Mouse (Mus musculus) Muller cell, postnatal 12 days (primary cell): ENCODE data around the gene Pxdn.

Experiments
- DNase-seq: peaks from one replicate; pipeline ENCODE4 v3.0.0-alpha.2; 2015; ENCODE audit errors: inconsistent ontology term

The Pxdn gene

GRCm38 (mm10) chr12:30024264-30024825, 86.9 kb downstream of the Pxdn start:
- peak; percentile 77 for DNase-seq

DNA sequence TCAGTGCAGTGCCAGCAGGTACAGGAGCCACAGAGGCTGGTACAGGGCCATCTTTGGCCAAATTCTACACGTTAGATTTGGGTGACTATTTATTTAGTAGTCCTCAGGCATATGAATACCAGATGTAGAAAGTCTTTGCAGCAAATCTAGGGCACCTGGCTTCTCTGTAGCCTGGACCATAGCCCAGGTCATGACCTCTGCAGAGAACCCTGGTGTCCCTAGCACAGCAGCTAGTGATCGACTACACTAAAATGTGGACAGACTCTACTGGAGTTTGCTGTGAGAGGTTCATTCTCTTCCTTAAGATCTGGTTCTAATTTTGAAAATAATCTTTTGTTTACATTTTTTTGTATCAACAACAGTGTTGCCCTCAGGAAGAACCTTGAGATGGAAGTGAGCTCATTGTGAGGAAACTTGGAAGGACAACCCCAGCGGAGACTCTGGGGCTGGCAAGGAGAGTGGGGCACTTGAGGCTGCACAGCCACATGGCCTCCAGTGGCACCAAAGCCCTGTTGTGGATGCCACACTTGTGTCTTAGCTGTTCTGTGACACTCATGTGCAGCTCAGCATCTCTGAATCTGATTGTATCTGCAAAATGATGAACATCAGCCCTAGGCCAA, 90.4 kb downstream of the Pxdn start:
- DNase-seq = no peak

GRCm38 (mm10) chr12:30029111-30029510, 91.7 kb downstream of the Pxdn start:
- no peak for DNase-seq

DNA sequence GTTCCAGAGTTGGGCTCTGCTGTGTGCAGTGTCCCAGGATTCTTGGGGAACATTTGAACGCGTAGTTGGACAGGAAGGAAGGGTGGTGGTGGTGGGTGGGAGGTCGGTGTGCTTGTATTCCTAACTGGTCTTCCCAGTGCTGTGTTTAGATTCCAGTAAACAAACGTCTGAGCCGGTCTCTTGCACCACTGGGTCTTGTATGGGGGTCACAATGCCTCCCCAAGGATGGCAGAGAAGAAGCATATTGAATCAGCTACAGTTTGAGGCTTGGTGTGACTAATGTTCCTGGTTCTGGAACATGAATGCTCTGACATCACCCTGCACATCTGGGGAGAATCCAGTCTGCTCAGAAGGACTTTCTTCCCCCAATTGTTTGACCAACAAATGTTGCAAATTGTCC, 93.2 kb downstream of the Pxdn start:
- DNase-seq = no peak

GRCm38 (mm10) chr12:30034681-30035080, 97.3 kb downstream of the Pxdn start:
- peak; percentile 76 for DNase-seq

GRCm38 (mm10) chr12:30035406-30035805, 98.0 kb downstream of the Pxdn start:
- no peak for DNase-seq

DNA sequence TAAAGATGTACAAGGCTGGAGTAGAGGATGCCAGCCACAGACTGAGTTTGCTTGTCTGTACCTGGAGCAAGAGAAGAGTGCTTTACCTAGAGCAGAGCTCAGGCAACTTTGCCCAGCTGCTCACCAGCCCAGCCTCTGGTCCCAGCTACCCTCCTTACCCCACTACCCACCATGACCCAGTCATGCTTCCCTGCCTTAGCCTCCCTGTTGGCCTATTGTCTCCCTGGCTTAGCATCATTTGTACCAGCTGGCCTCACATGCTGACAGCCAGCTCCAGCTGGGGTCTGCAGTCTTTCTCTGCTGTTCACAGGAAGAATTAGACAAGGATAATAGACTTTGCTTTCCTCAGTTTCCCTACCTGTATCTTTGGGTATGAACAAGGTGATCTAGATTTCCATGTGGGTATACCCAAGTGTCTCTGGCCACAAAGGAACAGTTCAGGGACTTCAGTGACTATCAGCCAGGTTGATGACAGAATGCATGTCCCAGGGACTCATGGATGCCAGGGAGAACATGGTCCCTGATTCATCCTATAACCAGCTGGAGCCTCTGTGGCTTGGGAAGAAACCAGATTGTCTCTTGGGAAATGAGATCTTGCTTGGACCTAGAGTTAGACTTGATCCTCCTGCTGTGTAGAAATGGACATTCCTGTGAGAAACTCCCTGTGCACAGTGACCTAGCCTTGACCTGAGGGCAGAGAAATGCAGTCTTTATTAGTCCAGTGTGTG, 98.6 kb downstream of the Pxdn start:
- peak; percentile 90 for DNase-seq

- peak; percentile 96 for DNase-seq
Measured at GRCm38 (mm10) chr12:30036569-30037055, 99.2 kb downstream of the Pxdn start.

GRCm38 (mm10) chr12:30039565-30039964, 102.2 kb downstream of the Pxdn start:
- DNase-seq = peak; percentile 25

GRCm38 (mm10) chr12:30040150-30040549, 102.7 kb downstream of the Pxdn start:
- DNase-seq = peak; percentile 61

GRCm38 (mm10) chr12:30048848-30049247, 111.4 kb downstream of the Pxdn start:
- no peak for DNase-seq

GRCm38 (mm10) chr12:30049818-30050217, 112.4 kb downstream of the Pxdn start:
- no peak for DNase-seq

DNA sequence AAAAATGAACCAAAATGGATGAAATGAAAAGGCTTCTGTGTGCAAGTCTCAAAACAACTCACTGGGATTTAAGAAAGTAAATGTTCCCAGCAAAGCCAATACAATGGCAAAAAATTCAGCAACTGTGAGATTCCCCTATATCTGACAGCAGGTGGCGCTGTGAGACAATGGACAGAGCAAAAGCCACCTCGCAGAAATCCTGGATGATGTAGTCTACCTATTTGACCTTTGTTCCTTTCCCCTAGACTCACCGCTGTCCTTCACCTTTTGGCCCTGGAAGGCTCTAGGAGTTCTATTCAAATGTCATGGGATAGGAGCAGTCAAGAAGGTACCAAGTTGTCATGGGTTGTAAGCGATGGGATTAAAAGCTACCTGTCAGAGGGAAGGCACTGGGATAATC, 112.8 kb downstream of the Pxdn start:
- DNase-seq = peak; percentile 33

DNA sequence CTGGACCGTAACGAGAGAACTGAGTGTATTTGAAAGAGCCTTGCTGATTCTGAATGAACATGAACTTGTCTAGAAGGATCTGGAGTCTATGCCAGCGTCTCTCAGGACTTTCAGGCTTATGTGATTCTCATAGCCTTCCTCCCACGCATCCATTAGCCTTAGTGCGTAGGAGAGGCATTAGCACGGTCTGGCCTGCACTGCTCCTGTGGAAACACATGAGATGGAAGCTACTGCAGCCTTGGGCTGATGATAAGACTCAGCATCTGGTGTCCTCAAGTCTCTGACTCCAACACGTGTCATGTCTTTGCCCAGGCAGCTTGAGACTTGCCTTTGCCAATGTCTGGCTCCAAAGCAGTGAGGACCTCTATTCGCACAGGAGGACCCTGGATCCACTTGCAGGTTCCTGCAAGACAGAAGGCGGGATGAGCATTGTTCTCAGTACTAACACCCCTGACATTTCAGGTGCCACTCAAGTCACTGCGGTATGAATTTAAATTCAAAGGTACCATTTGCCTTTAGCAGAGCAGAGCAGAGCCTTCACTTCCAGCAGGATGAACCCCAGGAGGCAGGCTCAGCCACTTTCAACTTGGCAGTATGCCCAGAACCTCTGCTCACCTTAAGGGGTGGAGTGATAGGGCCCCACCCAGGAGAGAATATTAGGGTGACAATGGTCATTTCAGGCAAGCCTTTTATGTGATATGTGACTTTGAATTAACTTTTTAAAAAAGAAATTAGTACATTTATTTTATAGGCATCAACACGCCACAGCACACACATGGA, 117.5 kb downstream of the Pxdn start:
- no peak for DNase-seq

DNA sequence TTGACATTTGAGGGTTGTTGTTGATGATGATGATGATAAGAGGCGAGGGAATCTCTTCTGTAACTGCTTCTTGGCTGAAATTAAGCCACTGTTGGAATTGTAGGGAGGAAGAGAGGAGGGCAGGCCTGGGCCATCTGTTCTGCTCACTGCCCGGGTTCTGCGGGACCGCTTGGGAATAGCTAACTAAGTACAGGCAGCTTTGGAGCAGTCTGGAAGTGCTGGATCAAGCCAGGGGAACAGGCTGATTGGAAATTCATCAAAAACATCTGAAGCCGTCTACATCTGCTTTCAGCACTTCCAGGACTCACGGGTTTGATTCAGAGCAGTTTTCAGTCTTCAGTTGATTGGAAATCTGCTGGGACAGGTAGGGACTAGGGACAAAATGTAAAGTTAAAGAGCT, 120.6 kb downstream of the Pxdn start:
- no peak for DNase-seq

GRCm38 (mm10) chr12:30061503-30062117, 124.2 kb downstream of the Pxdn start:
- no peak for DNase-seq

GRCm38 (mm10) chr12:30062118-30062505, 124.7 kb downstream of the Pxdn start:
- DNase-seq = no peak
